Mouse (Mus musculus): ENCODE data around the gene Brd2. TPM values are rescaled to one million over a fixed set of nuclear protein-coding genes. Genes with fewer than 3 reads are reported as not detected.

Brd2 gene
- polyA plus RNA-seq, 1 experiment from 2014 or later = 116 TPM

- 41% methylated on average over 11 of the region's 11 CpGs for WGBS
- H3K27ac ChIP-seq (ENCODE audit: low read depth, low read length) = no peak within 1 kb of the TSS
- no peak for DNase-seq (ENCODE audit: low spot score)
Observed at GRCm38 (mm10) chr17:34092197-34092875, 30.1 kb downstream of the Brd2 start, which contains the start of gene H2-Oa. TSS of gene H2-Oa (plus strand) at chr17:34092340.

GRCm38 (mm10) chr17:34090923-34091322, 31.5 kb downstream of the Brd2 start:
- ATAC-seq (ENCODE audit: insufficient read depth, low FRiP score, low TSS enrichment) (no peak), DNase-seq (ENCODE audit: low spot score) (peak; percentile 44)
- Histone ChIP-seq H3K36me3 (ENCODE audit: control insufficient read depth, insufficient read depth, low read length) (no peaks in the 10 kb centered on the region), H3K4me1 (ENCODE audit: control insufficient read depth, insufficient read depth, low read length) (no peaks in the 10 kb centered on the region), H3K27me3 (ENCODE audit: control insufficient read depth, insufficient read depth, low read length) (no peaks in the 10 kb centered on the region), H3K9me3 (ENCODE audit: control insufficient read depth, low read length) (no peaks in the 10 kb centered on the region), H3K4me3 (ENCODE audit: low read depth, low read length) (no peak overlapping the region), H3K27ac (ENCODE audit: low read depth, low read length) (no peak overlapping the region), H3K4me2 (ENCODE audit: low read depth) (no peak overlapping the region), H3K9ac (ENCODE audit: low read length) (no peak overlapping the region)
- 65% methylated on average over 7 of the region's 7 CpGs for whole genome bisulfite sequencing

More at GRCm38 (mm10) chr17:34092197-34092875, 30.1 kb downstream of the Brd2 start, which contains the start of gene H2-Oa:
- Histone ChIP-seq H3K27me3 (ENCODE audit: control insufficient read depth, insufficient read depth, low read length) (no peaks in the 10 kb centered on the region), H3K4me1 (ENCODE audit: control insufficient read depth, insufficient read depth, low read length) (no peaks in the 10 kb centered on the region), H3K36me3 (ENCODE audit: control insufficient read depth, insufficient read depth, low read length) (no peaks in the 10 kb centered on the region), H3K9me3 (ENCODE audit: control insufficient read depth, low read length) (no peaks in the 10 kb centered on the region), H3K9ac (ENCODE audit: low read length) (no peak within 1 kb of the TSS), H3K4me3 (ENCODE audit: low read depth, low read length) (no peak within 1 kb of the TSS), H3K4me2 (ENCODE audit: low read depth) (no peak within 1 kb of the TSS)
- no peak for ATAC-seq (ENCODE audit: insufficient read depth, low FRiP score, low TSS enrichment)

GRCm38 (mm10) chr17:34088124-34088523, 34.3 kb downstream of the Brd2 start:
- WGBS = 93% methylated on average over 11 of the region's 11 CpGs
- no peaks in the 10 kb centered on the region for H3K27me3 ChIP-seq (ENCODE audit: control insufficient read depth, insufficient read depth, low read length)
- H3K27ac ChIP-seq (ENCODE audit: low read depth, low read length) = no peak overlapping the region
- no peaks in the 10 kb centered on the region; the same call in 1 of the 2 replicates for H3K4me1 ChIP-seq (ENCODE audit: control insufficient read depth, insufficient read depth, low read length)
- H3K4me2 ChIP-seq (ENCODE audit: low read depth) = no peak overlapping the region
- DNase-seq (ENCODE audit: low spot score) = no peak
- H3K9me3 ChIP-seq (ENCODE audit: control insufficient read depth, low read length) = no peaks in the 10 kb centered on the region
- no peak for ATAC-seq (ENCODE audit: insufficient read depth, low FRiP score, low TSS enrichment)
- no peak overlapping the region for H3K9ac ChIP-seq (ENCODE audit: low read length)
- H3K4me3 ChIP-seq (ENCODE audit: low read depth, low read length) = no peak overlapping the region
- H3K36me3 ChIP-seq (ENCODE audit: control insufficient read depth, insufficient read depth, low read length) = no peaks in the 10 kb centered on the region

- H3K4me2 ChIP-seq (ENCODE audit: low read depth) = no peak overlapping the region
- H3K9me3 ChIP-seq (ENCODE audit: control insufficient read depth, low read length) = no peaks in the 10 kb centered on the region
- no peak overlapping the region for H3K4me3 ChIP-seq (ENCODE audit: low read depth, low read length)
- H3K9ac ChIP-seq (ENCODE audit: low read length) = no peak overlapping the region
- H3K27me3 ChIP-seq (ENCODE audit: control insufficient read depth, insufficient read depth, low read length) = no peaks in the 10 kb centered on the region
- ATAC-seq (ENCODE audit: insufficient read depth, low FRiP score, low TSS enrichment) (no peak), DNase-seq (ENCODE audit: low spot score) (no peak)
- no peak overlapping the region for H3K27ac ChIP-seq (ENCODE audit: low read depth, low read length)
- 50% methylated on average over 2 of the region's 2 CpGs for WGBS
- H3K4me1 ChIP-seq (ENCODE audit: control insufficient read depth, insufficient read depth, low read length) = no peaks in the 10 kb centered on the region; the same call in 1 of the 2 replicates
- H3K36me3 ChIP-seq (ENCODE audit: control insufficient read depth, insufficient read depth, low read length) = no peaks in the 10 kb centered on the region
Observed at GRCm38 (mm10) chr17:34087386-34087785, 35.0 kb downstream of the Brd2 start.

GRCm38 (mm10) chr17:34083104-34083503, 39.3 kb downstream of the Brd2 start:
- 6% methylated on average over 8 of the region's 8 CpGs for WGBS
- Histone ChIP-seq H3K4me1 (ENCODE audit: control insufficient read depth, insufficient read depth, low read length) (no peaks in the 10 kb centered on the region; the same call in 1 of the 2 replicates), H3K9me3 (ENCODE audit: control insufficient read depth, low read length) (no peaks in the 10 kb centered on the region), H3K4me3 (ENCODE audit: low read depth, low read length) (no peak overlapping the region), H3K36me3 (ENCODE audit: control insufficient read depth, insufficient read depth, low read length) (no peaks in the 10 kb centered on the region), H3K27me3 (ENCODE audit: control insufficient read depth, insufficient read depth, low read length) (no peaks in the 10 kb centered on the region), H3K9ac (ENCODE audit: low read length) (no peak overlapping the region), H3K27ac (ENCODE audit: low read depth, low read length) (no peak overlapping the region), H3K4me2 (ENCODE audit: low read depth) (no peak overlapping the region)
- DNase-seq (ENCODE audit: low spot score) = no peak
- no peak for ATAC-seq (ENCODE audit: insufficient read depth, low FRiP score, low TSS enrichment)

- no peaks in the 10 kb centered on the region for H3K27me3 ChIP-seq (ENCODE audit: control insufficient read depth, insufficient read depth, low read length)
- no peaks in the 10 kb centered on the region for H3K36me3 ChIP-seq (ENCODE audit: control insufficient read depth, insufficient read depth, low read length)
- WGBS = 25% methylated on average over 5 of the region's 5 CpGs
- no peak overlapping the region for H3K9ac ChIP-seq (ENCODE audit: low read length)
- H3K27ac ChIP-seq (ENCODE audit: low read depth, low read length) = no peak overlapping the region
- peak; percentile 43 for DNase-seq (ENCODE audit: low spot score)
- H3K4me3 ChIP-seq (ENCODE audit: low read depth, low read length) = no peak overlapping the region
- no peaks in the 10 kb centered on the region for H3K9me3 ChIP-seq (ENCODE audit: control insufficient read depth, low read length)
- H3K4me2 ChIP-seq (ENCODE audit: low read depth) = no peak overlapping the region
- ATAC-seq (ENCODE audit: insufficient read depth, low FRiP score, low TSS enrichment) = peak; percentile 50; the same call in 1 of the 2 replicates
- H3K4me1 ChIP-seq (ENCODE audit: control insufficient read depth, insufficient read depth, low read length) = no peaks in the 10 kb centered on the region; the same call in 1 of the 2 replicates
Observed at GRCm38 (mm10) chr17:34079621-34080020, 42.8 kb downstream of the Brd2 start.

- Histone ChIP-seq H3K4me1 (ENCODE audit: control insufficient read depth, insufficient read depth, low read length) (no peaks in the 10 kb centered on the region; the same call in 1 of the 2 replicates), H3K9ac (ENCODE audit: low read length) (no peak overlapping the region), H3K9me3 (ENCODE audit: control insufficient read depth, low read length) (no peaks in the 10 kb centered on the region), H3K36me3 (ENCODE audit: control insufficient read depth, insufficient read depth, low read length) (no peaks in the 10 kb centered on the region), H3K27me3 (ENCODE audit: control insufficient read depth, insufficient read depth, low read length) (no peaks in the 10 kb centered on the region), H3K4me3 (ENCODE audit: low read depth, low read length) (no peak overlapping the region), H3K4me2 (ENCODE audit: low read depth) (no peak overlapping the region), H3K27ac (ENCODE audit: low read depth, low read length) (no peak overlapping the region)
- WGBS = 92% methylated on average over 11 of the region's 11 CpGs
- ATAC-seq (ENCODE audit: insufficient read depth, low FRiP score, low TSS enrichment) (no peak), DNase-seq (ENCODE audit: low spot score) (no peak)
Observed at GRCm38 (mm10) chr17:34079002-34079401, 43.4 kb downstream of the Brd2 start.

GRCm38 (mm10) chr17:34078148-34078547, 44.3 kb downstream of the Brd2 start:
- no peak overlapping the region for H3K4me2 ChIP-seq (ENCODE audit: low read depth)
- no peaks in the 10 kb centered on the region; the same call in 1 of the 2 replicates for H3K4me1 ChIP-seq (ENCODE audit: control insufficient read depth, insufficient read depth, low read length)
- H3K4me3 ChIP-seq (ENCODE audit: low read depth, low read length) = no peak overlapping the region
- ATAC-seq (ENCODE audit: insufficient read depth, low FRiP score, low TSS enrichment) = no peak
- H3K9ac ChIP-seq (ENCODE audit: low read length) = no peak overlapping the region
- H3K36me3 ChIP-seq (ENCODE audit: control insufficient read depth, insufficient read depth, low read length) = no peaks in the 10 kb centered on the region
- DNase-seq (ENCODE audit: low spot score) = no peak
- no peaks in the 10 kb centered on the region for H3K9me3 ChIP-seq (ENCODE audit: control insufficient read depth, low read length)
- no peak overlapping the region for H3K27ac ChIP-seq (ENCODE audit: low read depth, low read length)
- 63% methylated on average over 4 of the region's 4 CpGs for WGBS
- H3K27me3 ChIP-seq (ENCODE audit: control insufficient read depth, insufficient read depth, low read length) = no peaks in the 10 kb centered on the region

- no peaks in the 10 kb centered on the region for H3K36me3 ChIP-seq (ENCODE audit: control insufficient read depth, insufficient read depth, low read length)
- no peaks in the 10 kb centered on the region for H3K4me1 ChIP-seq (ENCODE audit: control insufficient read depth, insufficient read depth, low read length)
- no peak overlapping the region for H3K4me3 ChIP-seq (ENCODE audit: low read depth, low read length)
- H3K27me3 ChIP-seq (ENCODE audit: control insufficient read depth, insufficient read depth, low read length) = no peaks in the 10 kb centered on the region
- no peak for ATAC-seq (ENCODE audit: insufficient read depth, low FRiP score, low TSS enrichment)
- no peak overlapping the region for H3K9ac ChIP-seq (ENCODE audit: low read length)
- no peaks in the 10 kb centered on the region for H3K9me3 ChIP-seq (ENCODE audit: control insufficient read depth, low read length)
- no peak overlapping the region for H3K4me2 ChIP-seq (ENCODE audit: low read depth)
- H3K27ac ChIP-seq (ENCODE audit: low read depth, low read length) = no peak overlapping the region
- DNase-seq (ENCODE audit: low spot score) = peak; percentile 83
- 5% methylated on average over 9 of the region's 9 CpGs for WGBS
Observed at GRCm38 (mm10) chr17:34077549-34077948, 44.9 kb downstream of the Brd2 start.
